Mouse (Mus musculus): ENCODE measurements around the gene Slc9b1.

GRCm38 (mm10) chr3:135437758-135438495, 90.1 kb downstream of the Slc9b1 start, which contains the start of gene Ube2d3:
- TF ChIP-seq CTCF (IDR thresholded peaks at IDR 0.05; ENCODE audit: low read depth, low read length) (no peak), TAL1 (conservative IDR thresholded peaks at IDR 0.05; ENCODE audit: low read depth, low read length) (no peak)

Measured in G1E (cell line).